Mouse (Mus musculus) cerebellum, postnatal 14 days (tissue): ENCODE data around the gene Cpm.

ENCODE experiments used
- DNase-seq, 2 experiments: peaks; one replicate each; pipeline ENCODE4 v3.0.0; 2021; ENCODE audit warnings: mixed read lengths in 2 of 2

Cpm gene

DNA sequence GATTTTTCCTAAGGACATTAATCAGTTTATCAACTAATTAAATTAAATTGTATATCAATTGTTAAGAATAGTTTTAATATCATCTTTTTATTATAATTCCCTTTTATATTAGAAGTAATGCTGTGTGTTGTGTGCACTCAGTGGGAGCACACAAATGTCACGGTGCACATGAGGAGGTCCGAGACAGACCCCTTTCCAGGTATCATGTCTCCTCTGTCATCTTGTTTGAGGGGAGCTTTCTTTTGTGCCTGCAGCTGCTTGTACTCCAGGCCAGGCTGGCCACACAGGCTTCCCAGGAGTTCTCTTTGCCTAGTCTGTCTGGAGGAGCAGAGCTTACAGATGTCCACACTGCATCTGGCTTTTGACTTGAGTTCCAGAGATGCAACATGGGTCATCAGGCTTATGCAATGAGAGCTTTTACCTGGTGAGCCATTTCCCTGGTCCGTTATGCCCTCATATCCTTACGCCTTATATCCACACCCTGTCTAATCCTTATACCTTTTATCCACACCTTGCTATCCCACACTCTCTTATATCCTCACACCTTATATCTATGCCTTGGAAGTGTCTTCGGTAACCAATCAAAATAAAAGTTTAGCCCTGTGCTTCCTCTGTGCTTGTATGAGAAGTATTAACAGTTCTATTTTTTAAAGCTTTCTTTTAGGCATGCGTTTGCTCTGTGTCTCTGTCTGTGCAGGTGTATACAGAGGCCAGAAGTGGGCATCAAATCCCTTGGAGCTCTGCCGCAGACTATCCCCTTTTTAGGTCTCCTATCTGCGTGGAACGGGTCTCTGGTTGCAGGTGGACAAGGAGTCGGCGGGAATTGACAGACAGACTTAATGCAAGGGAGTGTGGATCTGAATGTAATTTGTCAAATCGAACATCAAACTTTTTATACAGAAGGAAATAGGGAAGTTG, 7.4 kb upstream of the Cpm start:
- no peak for DNase-seq

DNA sequence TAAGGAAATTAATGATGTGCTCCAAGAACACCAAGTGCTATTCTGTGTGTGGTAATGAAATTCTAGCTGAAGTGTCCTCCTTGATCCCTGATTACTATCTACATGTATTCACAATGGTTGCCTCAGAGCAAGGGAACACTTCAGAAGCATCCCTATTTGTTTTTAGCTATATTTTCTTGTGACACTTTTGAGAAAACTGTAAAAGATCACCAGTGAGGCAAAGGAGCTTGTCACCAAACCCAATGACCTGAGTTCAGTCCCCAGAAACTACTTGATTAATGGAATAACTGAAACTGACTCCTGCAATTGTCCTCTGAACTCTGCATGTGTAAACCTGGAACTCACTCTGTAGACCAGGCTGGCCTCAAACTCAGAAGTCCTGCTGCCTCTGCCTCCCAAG, 5.9 kb upstream of the Cpm start:
- no peak for DNase-seq

DNA sequence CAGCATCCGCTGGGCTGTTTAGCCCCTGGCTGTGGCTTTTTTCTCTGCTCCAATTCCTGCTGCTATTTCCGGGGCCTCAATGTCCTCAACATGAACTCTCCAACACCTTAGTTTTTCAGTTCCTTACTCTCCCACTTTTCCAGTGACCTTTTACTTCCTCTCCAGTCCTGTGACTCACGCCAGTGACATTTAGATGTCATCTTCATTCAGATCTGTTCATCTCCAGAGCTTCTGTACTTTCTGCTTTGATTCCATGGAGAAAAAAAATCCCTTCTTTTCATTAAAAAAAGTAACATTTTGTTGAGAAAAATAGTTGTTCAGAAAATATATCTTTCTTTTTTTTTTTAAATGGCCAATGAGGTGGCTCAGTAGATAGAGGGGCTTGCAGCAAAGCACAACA, 5.1 kb upstream of the Cpm start:
- DNase-seq: no peak

DNA sequence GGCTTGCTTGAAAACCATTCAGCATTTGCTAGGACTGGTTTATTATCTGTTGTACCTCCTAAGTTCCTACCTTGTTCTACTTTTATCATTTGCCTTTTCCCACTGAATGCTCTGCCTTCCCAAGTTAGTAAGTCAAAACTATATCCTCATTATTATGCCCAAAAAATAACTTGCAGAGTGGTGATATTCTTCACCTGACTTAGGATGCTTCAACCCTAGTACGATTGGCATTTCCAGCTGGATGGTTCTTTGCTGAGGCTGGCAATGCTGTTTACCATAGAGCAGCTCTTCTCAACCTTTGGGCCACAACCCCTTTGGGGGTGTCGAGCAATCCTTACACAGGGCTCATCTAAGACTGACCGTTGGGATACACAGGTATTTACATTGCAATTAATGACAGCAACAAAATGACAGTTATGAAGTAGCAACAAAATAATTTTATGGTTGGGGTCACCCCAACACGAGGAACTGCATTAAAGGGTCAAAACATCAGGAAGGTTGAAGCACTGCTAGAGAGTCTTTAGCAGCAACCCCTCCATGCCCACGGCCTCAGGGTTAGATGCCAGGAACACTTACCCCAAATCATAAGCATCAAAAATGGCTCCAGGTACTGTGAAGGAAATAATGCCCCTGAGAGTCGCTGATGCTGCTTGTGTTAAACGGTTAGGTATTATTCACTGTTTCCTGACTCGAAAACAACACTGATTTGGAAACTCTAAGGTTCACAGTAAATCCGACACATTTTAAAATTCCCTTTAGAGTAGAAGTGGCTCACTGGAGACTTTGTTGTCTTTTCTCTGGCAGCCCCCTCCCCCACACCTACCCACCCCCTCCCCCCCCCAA, 4.4 kb upstream of the Cpm start:
- DNase-seq: no peak

DNA sequence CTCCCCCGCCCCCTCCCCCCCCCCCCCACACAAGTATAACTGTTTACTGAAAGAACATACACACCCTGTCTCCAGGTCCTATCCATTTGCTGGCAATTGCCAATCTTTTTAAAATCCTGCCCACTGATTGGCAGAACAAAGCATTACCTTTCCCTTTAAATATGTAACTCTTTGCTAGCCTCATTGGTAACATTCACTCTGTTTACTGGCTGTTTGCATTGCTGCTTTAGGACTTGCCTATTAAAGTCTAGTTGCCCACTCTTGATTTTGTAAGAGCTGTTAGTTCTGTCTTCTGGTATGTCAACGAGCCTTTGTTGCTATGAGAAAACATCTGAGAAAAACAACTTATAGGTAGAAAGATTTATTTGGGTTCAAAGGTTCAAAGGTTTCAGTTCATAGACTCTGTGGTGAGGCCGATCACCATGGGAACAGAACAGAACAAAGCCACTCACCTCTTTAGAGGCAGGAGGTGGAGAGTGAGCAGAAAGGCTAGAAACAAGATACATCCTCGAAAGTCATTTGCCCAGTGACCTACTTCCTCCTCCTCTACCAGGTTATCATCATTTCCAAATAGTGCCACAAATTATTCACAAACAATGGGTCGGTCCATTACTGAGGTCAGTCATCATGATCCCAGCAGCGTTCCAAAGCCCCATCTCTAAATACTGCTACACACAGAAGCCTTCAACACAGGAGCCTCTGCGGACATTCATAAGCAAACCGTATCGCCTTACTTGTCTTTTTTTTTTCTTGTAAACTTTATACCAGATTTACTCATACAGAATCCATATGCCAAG, 3.6 kb upstream of the Cpm start:
- no peak for DNase-seq

DNA sequence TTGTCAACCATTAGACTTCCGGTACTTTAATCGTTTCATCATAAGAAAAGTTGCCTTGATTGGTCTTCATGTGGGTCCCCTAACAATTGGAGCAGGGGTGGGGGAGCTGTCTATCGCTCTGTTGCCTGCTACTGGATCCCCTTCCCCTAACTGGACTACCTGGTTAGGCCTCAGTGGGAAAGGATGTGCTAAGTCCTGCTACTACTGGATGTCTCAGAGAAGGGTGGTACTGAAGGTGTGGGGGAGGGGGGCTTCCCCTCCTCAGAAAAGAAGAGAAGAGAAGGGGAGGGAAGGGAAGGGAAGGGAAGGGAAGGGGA, 3.0 kb upstream of the Cpm start:
- no peak for DNase-seq

DNA sequence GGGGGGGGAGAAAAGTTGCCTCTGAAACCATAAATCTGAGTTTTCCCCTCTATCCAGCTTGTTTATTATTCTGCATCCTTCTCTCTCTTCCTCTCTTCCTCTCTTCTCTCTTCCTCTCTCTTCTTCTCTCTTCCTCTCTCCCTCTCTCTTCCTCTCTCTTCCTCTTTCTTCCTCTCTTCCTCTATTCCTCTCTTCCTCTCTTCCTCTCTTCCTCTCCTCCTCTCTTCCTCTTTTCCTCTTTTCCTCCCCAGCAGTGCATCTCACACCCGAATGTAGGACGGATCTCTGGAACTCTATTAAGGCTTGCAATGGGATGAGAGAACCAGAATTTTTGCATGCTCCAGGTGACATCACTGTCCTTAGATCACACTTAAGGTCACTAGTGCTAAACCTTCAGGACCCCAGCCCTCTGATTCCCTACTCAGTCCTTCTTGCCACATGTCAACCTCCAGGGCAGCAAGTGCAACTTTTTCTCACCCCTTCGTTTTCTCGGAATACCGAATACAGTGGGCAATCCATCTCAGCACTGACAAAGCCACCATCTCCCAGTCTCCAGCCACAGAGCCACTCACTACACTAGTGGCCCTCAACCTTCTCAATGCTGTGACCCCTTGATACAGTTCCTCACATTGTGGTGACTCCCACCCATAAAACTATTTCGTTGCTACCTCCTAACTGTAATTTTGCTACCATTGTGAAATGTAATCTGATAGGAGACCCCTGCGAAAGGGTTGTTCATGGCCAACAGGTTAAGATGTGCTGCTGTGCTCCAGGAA, 2.3 kb upstream of the Cpm start:
- DNase-seq: no peak

DNA sequence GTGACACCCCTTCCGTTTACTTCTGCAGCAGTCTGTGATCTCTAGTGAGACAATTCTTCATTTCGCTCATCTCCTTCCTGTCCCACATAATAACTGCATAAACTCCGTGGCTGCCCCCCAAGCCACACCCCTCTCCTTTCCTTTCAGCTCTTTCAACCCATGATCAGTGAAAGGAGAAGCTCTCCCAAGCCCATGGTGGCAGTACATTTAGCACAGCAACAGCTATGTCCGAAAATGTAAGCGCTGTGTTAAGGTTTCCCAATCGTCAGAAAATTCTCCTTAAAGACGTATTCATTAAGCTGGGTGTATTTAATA, 1.7 kb upstream of the Cpm start:
- DNase-seq: no peak

DNA sequence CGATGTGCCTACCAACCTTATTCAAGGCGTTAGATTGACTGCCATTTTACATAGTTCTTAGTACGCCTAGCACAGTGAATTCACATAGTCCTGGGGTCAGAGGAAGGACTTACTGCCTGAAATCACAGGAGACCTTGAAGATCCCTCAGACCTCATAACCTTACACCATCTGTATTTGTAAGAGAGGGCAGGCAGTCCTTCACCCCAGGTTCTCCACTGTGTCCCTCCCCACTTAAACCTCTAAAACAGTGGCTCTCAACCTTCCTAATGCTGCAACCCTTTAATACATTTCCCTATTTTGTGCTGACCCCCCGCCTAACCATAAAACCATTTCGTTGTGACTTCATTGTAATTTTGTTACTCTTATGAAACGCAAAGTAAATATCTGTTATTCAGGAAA, 1.4 kb upstream of the Cpm start:
- DNase-seq: no peak

DNA sequence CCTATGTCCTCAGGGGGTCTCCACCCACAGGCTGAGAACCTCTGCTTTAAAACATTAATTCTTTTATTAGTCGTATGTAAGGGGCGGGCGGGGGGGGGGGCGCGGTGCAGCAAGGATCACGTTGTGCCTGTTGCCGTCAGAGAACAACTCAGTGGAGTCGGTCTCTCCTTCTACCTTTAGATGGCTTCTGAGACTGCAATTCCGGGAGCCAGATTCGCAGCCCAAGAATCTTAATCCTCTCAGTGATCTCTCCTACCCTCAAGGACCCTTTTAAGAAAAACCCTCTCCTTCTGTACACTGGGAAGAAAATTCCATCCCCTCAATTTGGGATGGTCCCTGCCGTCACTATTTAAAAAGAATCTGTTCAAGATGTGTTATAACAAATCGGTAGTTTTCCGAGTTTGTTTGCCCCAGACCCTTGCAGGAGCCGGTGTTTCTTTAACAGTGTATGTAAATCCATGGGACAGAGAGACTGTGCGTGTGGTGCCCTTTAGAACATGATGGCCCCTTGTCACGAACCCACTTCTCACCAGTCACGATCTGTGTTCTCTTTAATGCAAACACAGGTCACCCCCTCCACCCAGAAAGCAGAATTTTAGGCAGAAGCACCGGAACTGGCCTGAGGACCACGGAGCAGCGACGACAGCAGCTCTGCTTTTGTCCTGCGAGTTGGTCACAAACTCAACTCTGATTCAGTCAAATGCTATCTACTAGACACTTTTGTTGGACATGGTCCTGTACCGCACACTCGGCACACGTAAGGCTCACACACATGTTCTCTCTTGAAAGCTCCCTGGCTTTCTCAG, 734 bp upstream of the Cpm start:
- DNase-seq: no peak

DNA sequence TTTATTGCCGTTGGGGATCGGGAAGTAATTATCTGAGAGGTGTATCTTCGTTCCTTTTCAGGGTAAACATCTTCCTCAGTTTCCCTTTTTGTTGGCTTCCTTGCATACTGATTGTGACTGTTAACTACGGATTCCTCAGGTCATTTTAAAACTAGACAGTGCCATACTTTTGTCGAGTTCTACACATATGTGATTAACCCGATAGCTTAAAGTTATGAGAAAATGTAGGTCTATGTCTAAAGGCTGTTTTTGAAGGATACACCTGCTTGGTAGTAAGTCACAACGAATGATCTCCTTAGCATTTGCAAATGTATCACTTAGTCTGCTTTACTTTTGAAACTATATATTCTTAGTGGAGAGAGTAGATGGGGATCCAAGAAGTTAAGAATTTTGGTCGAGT, 876 bp downstream of the Cpm start:
- DNase-seq: no peak

DNA sequence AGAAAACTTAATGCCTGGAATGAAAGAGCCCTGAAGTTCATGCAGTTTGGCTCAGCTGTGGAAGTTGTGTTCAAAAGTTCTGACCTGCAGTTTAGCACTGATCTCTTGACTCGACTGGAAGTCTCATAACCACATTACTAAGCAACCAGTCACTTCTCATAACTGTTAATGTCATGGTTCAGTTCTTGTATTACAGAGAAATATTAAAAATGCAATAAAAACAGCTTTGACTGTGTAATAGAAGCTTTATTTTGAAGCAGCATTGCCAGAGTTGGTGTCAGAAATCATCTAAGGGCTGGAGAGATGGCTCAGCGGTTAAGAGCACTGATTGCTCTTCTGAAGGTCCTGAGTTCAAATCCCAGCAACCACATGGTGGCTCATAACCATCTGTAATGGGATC, 1.5 kb downstream of the Cpm start:
- no peak for DNase-seq

DNA sequence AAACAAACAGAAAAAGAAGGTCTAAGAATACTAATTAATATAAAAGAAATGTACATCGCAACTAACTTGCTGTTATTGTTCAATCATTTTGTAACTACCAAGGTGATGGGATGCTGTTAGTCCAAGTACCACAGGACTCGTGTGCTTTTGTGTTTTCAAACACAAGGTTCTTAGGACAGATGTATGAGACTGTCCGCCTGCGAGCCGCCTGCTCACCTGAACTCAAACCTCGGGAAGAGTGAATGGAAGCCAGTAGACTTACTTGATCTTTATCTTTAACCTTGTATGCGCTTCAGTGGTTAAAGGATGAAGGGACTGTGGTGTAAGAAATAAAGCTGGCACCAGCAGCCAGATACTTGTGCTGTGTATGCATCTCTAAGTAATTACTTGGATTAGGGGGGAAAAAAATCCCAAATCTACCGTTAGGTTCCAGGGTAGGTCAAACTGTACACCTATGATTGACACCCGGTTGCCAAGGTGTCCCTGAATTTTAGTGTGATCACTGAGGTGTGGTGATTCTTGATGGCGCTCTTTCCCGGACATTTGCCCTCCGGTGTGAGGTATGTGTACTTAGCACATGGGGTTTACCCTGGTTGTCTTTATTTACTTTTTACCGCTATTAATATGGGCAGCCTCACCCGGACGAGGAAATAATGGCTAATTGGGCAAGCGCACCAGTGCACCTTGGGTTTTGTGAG, 2.4 kb downstream of the Cpm start:
- no peak for DNase-seq

DNA sequence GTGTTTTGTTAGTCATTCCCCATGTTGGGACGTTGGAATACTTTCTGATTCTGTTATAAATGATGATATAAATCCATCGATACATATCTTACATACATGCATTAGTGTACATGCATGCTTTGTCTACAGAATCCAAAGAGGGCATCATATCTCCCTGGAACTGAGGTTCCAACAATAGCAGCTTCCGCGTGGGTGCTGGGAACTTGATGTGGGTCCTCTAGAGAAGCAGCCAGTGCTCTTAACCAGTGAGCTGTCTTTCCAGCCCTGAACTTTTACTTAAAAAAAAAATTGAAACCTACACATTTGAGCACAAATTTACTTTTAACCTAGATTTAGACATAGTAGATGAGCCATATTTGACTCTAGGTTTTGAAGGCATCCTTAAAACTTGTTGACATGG, 3.1 kb downstream of the Cpm start:
- no peak for DNase-seq

DNA sequence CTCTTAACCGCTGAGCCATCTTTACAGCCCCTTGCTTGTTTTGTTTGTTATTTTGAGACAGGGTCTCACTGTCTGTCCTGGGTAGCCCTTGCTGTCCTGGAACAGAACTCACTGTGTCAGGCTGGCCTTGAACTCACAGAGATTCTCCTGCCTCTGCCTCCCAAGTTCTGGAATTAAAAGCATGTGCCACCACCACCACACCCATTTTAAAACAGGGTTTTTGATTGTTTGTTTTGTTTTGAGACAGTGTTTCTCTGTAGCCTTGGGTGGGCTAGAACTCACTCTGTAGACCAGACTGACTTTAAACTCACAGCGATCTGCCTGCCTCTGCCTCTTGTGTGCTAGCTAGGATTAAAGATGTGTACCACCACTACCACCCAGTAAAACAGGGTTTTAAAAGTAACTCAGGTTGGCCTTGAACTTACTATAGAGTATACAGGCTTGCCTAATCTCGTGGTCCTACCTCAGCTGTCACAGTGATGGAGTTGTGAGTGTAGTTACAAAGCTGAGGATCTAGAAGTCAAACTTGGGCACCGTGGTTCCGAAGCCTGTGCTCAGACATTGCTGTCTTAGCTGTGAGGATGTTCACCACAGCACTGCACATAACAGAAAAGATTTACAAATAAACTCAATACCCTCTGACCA, 4.4 kb downstream of the Cpm start:
- no peak for DNase-seq

DNA sequence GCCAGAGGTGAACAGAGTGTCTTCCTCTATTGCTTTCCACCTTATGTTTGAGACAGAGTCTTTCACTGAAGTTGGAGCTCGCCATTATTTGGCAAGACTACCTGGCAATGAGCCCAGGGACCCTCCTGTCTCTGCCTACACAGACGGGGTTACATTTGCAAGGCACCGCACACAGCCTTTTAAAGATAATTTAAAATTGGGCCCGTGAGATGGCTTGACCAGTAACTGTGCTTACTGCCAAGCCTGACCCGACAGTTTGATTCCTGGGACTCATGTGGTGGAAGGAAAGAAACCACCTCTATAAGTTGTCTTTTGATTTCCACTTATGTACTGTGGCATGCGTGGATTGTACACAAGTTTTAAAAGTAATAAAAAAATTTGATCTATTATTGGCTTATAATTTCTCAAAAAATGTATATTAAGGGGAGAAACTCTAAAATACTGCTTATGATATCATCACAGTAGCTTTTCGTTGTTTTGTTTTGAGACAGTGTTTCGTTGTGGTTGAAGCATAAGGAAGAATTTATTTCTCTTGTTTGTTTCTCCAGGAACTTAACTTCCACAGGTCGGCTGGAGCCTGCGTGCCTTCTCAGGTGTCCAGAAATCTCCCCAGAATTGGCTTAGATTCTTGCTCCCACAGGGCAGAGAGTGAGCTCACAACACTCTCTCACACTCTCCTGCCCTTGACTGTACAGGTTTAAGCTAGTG, 5.2 kb downstream of the Cpm start:
- no peak for DNase-seq

DNA sequence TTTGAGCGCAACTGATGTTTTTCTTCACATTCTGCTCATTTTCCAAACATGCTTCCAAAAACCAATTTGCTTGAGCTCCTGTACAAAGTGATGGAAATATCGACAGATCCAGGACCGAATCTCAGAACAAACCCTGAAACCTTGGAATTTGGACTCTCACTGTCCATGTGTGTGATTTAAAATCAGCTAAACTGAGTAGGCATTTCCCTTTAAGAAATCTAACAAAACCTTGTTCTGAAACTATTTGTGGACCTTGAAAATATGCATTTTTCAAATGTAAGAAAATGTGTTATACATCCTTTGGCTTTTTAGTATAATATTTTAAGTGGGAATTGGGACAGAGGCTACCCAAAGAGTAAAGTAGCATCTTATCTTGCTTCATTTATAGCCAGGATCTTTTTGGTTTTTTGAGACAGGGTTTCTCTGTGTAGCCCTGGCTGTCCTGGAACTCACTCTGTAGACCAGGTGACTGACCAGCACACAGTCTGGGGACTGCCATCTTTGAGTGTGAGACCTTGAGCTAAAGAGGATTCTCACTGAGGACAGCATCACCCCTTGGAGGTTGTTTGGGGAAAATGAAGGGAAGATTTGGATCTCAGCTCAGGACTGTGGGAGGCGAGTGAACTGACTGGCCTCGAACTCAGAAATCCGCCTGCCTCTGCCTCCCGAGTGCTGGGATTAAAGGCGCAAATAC, 5.9 kb downstream of the Cpm start:
- no peak for DNase-seq

DNA sequence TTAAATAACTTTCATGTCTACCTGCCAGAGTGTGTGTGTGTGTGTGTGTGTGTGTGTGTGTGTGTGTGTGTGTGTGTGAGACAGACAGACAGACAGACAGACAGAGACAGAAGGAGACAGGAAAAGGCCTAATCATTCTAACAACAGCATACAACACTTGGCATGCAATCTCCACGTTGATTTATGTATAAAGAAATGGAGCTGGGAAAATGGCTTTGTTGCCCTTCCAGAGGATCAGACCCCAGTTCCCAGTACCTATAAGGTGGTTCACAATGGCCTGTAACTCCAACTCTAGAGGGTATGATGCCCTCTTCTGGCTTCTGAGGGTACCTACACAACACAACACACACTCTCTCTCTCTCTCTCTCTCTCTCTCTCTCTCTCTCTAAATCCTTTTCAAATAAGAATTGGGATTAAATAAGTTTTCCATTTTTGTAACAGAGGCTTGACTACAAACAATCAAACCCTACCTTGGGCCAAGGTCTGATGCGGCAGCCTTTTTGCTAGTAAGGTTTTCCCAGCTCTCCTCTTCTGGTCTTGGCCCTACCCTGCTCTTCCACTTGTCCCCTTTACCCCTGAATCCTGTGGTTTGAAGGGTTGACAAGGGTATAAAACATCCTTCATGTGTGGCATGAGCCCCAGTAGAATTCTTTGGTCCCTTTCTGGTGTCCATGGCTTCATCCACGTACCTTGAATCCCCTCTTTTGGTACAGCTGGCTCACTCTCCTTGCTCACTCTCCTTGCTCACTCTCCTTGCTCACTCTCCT, 6.7 kb downstream of the Cpm start:
- no peak for DNase-seq
